Mouse (Mus musculus) forebrain, embryonic 10.5 days (tissue): Measurements from ENCODE around the gene Grip1. TPM values are rescaled to one million over a fixed set of nuclear protein-coding genes. Genes with fewer than 3 reads are reported as not detected.

Experiments
- DNase-seq: peaks from one replicate; pipeline ENCODE4 v3.0.0-alpha.2; 2017; ENCODE audit warnings: low spot score; ENCODE audit errors: extremely low spot score
- H3K27ac ChIP-seq: fragments of 300-500 bp; sonication (generic); 2 replicates; pipeline ENCODE4 v1.5.1; 2016; ENCODE audit warnings: mild to moderate bottlenecking
- H3K27me3 ChIP-seq: fragments of 300-500 bp; sonication (generic); 2 replicates; pipeline ENCODE4 v1.6.1; 2016; ENCODE audit warnings: mild to moderate bottlenecking; ENCODE audit not compliant: poor library complexity, severe bottlenecking
- H3K36me3 ChIP-seq: fragments of 300-500 bp; sonication (generic); replicated peaks from 2 replicates; pipeline ENCODE4 v1.6.1; 2016; ENCODE audit warnings: mild to moderate bottlenecking, moderate library complexity
- H3K4me1 ChIP-seq: fragments of 300-500 bp; sonication (generic); 2 replicates; pipeline ENCODE4 v1.6.1; 2016
- H3K4me3 ChIP-seq: fragments of 300-500 bp; sonication (generic); 2 replicates; pipeline ENCODE4 v1.5.1; 2016; ENCODE audit warnings: mild to moderate bottlenecking, moderate library complexity
- H3K9me3 ChIP-seq: fragments of 300-500 bp; sonication (generic); 2 replicates; pipeline ENCODE4 v1.6.1; 2016; ENCODE audit warnings: mild to moderate bottlenecking, moderate library complexity
- WGBS: fragments of 180-500 bp; shearing (Covaris S2); methylation state at CpG from one replicate; pipeline ENCODE4 v1.1.7; 2016; 5-methylcytosine and 5-hydroxymethylcytosine counted together
- polyA plus RNA-seq: library from polyadenylated mRNA; unstranded; fragments of >200 nt; fragmentation: Nextera tagmentation; extraction: Ambion mirVana; gene quantifications from 2 replicates; pipeline ENCODE4 v1.2.1, GENCODE M21; 2016

Grip1 gene
- polyA plus RNA-seq, 1 experiment from 2014 or later = 4.3 TPM

DNA sequence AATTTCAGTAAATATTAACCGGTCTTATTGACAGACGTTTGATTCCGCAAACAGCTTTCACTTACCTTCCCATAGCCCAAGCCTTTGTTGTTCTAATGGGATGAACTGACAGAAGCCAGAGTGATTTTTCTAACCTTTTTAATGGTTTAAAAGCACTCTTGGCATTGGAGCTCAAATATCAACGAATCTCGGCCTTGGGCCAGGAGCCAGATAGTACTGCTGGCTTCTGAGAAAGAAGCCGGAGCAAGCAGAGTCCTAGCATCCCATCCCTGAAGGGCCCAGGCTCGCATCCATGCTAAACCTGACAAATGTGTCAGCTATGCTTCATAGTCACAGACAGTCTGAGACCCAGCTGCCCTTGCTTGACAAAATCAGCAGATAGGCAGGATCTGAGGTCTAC, 302.6 kb downstream of the Grip1 start:
- H3K36me3 ChIP-seq = 0 out of 2 replicates have a peak, but pooled peaks cover 1% of the 10 kb centered on the region
- 98% methylated on average over 7 of the region's 7 CpGs for WGBS
- DNase-seq = no peak
- no peaks in the 10 kb centered on the region; the same call in 1 of the 2 replicates for H3K9me3 ChIP-seq
- H3K27ac ChIP-seq = no peak overlapping the region
- H3K27me3 ChIP-seq = no peaks in the 10 kb centered on the region
- no peak overlapping the region for H3K4me3 ChIP-seq
- H3K4me1 ChIP-seq = peaks cover 7% of the 10 kb centered on the region; the same call in 1 of the 2 replicates

DNA sequence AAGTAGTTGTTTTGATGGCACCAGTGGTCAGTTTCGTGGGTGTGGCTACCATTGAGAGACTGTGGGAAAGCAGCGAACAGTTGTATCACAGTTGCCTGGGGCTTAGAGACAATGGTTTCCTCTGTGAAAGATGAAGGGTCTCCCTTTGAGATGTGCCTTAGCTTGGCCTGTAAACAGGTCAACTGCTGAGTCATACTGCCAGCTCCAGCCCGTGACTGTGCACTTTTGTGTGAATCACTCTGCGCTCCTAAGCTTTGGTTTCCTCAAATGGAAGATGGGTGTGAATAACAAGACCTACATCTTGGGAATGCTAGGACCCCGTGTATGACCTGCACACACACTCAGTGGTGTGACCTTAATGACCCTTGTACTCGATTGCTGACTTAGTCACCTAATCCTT, 303.6 kb downstream of the Grip1 start:
- Histone ChIP-seq H3K27ac (no peak overlapping the region), H3K4me3 (no peak overlapping the region), H3K9me3 (peaks cover 6% of the 10 kb centered on the region; the same call in 1 of the 2 replicates), H3K4me1 (peaks cover 7% of the 10 kb centered on the region; the same call in 1 of the 2 replicates), H3K36me3 (0 out of 2 replicates have a peak, but pooled peaks cover 4% of the 10 kb centered on the region), H3K27me3 (no peaks in the 10 kb centered on the region)
- no peak for DNase-seq
- whole genome bisulfite sequencing = 74% methylated on average over 6 of the region's 6 CpGs

DNA sequence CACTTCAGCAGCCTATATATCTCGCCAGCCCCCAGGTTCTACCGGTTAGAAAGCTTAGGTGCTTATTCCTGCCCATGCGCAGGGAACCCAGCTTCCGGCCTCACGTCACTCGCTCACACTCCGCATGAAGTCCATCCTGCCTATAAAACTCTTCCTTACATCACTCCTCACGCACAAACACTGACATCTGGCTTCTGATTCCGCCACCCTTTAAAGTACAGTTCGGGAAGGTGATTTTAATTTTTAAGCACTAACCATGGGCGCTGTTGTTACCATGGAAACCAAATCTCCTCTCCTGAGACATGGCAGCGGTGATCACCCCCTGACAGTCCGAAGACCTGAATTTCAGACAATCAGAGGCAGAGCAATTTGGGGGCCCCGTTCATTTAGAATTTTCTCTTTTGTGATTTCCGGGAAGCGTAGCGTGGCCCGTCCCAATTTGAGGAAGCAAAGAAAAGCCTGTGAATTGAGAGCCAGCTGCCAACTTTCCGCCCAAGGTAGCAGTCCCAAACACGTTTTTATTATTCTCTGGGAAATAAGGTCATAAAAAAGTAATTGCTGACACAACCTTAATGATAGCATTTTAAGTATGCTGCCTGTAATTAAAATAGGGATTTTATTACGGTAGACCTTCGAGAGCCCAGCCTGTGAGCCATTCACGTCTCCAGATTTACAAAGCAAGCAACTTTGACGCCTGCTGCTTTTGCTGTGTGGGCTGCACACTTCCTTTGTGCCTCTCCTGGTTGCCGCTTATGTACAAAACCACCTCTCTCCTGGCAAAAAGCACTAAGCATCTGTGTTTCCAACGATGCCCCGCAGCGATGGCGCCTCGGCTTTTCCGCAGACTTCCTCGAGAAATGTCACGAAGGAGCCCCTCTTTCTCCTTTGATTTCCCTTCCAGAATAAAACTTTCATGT, 308.1 kb downstream of the Grip1 start:
- WGBS = 92% methylated on average over 33 of the region's 33 CpGs
- no peaks in the 10 kb centered on the region for H3K4me1 ChIP-seq
- DNase-seq = no peak
- H3K36me3 ChIP-seq = 0 out of 2 replicates have a peak, but pooled peaks cover 4% of the 10 kb centered on the region
- H3K27ac ChIP-seq = no peak overlapping the region
- H3K4me3 ChIP-seq = no peak overlapping the region
- peaks cover 6% of the 10 kb centered on the region; the same call in 1 of the 2 replicates for H3K9me3 ChIP-seq
- no peaks in the 10 kb centered on the region for H3K27me3 ChIP-seq

DNA sequence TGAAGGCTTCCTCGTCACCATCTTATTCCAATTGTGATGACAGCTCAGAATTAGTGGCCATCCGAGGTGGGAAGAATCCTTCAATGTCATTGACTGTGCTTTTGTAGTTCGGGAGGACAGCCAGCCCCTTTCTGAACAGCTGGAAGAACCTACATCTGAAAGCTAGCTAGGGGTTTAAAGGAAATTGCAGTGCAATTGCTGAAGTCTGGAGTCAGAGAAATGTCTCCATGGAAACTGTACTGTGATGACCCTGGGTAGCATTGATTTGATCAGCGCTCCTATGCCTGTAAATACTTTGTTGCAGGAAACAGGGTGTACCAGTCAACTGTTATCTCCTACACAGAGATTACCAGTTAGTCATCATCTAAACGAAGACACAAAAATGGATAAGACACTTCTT, 325.2 kb downstream of the Grip1 start:
- Histone ChIP-seq H3K27ac (no peak overlapping the region), H3K9me3 (peaks cover 3% of the 10 kb centered on the region; the same call in 1 of the 2 replicates), H3K36me3 (no peaks in the 10 kb centered on the region), H3K4me3 (no peak overlapping the region), H3K27me3 (no peaks in the 10 kb centered on the region), H3K4me1 (no peaks in the 10 kb centered on the region)
- 85% methylated on average over 5 of the region's 5 CpGs for WGBS
- no peak for DNase-seq

DNA sequence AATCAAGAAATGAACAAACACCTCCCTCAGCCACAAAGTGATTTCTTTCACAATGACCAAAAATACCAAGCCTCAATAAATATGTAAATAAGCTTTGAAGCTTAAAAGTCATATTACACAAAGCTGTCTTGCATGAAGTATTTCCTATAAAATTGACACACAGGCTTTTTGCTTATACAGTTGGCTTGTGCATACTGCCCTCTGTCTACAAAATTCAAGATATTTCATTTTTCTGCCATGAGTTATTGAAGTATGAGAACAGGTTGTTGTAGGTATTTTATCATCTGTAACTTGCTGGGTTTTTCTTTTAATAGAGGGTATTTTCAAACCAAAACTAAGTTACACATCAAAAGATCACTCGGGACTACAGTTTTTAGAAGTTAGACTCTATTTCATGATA, 326.0 kb downstream of the Grip1 start:
- no peaks in the 10 kb centered on the region for H3K36me3 ChIP-seq
- H3K27me3 ChIP-seq = no peaks in the 10 kb centered on the region
- 81% methylated on average over 1 of the region's 1 CpGs for WGBS

DNA sequence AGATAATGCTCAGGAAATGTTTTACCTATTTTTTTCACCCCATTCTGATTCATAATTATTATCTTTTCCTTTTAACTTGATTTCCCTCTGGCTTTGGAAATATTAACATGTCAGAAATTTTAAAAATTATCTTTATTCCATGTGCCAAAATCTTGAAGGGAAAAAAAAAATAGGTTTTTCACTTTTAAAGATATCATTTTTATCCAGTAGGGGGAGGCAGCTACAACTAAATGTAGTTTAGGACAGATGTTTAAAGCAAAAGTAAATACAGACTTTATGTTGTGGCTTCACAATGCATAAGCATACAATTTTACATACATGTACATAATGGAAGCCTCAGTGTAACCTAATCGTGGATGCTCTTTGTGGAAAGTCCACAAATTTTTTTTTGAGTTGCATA, 336.9 kb downstream of the Grip1 start:
- H3K27me3 ChIP-seq = no peaks in the 10 kb centered on the region
- H3K4me3 ChIP-seq = no peak overlapping the region
- H3K36me3 ChIP-seq = no peaks in the 10 kb centered on the region
- WGBS = 76% methylated on average over 1 of the region's 1 CpGs
- H3K9me3 ChIP-seq = no peaks in the 10 kb centered on the region
- no peak overlapping the region for H3K27ac ChIP-seq
- peaks cover 4% of the 10 kb centered on the region; the same call in 1 of the 2 replicates for H3K4me1 ChIP-seq
- DNase-seq = no peak

More for the DNA sequence above, 326.0 kb downstream of the Grip1 start:
- Histone ChIP-seq H3K4me3 (no peak overlapping the region), H3K4me1 (no peaks in the 10 kb centered on the region), H3K9me3 (peaks cover 3% of the 10 kb centered on the region; the same call in 1 of the 2 replicates), H3K27ac (no peak overlapping the region)
- DNase-seq = no peak

DNA sequence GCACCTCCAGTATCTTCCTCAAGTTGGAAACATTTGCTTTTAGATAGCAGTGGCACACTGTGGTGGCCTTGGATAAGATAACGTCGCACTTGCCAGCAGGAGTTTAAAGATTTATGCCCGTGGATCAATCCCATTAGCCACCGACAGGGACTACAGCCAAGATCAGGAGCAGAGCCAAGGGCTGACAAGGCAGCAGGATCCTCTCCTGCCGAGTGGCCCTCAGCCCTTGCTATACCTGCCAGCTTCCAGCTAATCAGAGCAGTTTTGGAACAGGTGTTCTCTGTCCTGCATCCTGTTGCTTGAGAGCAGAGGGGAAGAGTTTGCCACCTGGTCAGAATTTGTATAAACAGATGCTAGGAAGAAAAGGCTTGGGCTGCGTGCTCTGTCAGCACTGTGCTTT, 348.8 kb downstream of the Grip1 start:
- Histone ChIP-seq H3K27me3 (no peaks in the 10 kb centered on the region), H3K4me3 (no peak overlapping the region)
- DNase-seq = no peak

DNA sequence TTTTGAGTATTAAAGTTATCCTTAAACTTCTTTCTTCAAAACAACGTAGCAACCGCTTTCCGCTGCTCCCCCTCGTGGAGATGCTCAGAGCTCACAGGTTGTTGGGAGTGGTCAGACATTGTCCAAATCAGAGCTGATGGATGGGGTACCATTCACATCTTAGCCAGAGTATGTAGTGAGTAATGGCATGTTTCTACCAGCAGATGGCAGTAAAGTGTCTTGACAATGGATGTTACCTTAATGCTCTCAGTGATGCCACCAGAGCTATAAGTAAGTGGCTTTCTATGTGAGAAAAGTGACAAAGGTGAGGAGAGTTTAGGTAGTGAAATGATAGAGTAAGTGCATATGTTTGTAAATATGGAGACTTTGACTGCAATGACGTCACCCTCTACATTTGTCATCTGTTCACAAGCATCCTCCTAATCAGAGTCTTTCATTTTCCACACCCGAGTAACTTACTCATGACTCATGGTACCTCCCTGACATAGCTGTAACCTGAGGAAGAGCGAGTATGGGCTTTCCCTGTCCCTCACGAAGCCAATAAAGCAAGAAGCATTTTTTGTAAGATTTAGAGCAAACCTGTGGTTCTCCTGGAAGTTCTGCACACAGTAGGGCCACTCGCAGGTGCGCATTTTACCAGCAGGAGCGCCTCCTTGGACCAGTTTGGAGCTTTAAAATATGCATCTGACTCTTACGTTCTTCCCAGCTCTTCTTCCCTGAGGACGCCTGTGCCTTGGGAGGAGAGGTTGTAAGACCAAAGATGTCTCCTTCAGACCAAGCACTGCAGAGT, 350.2 kb downstream of the Grip1 start:
- H3K36me3 ChIP-seq = no peaks in the 10 kb centered on the region
- H3K27me3 ChIP-seq = no peaks in the 10 kb centered on the region
- H3K4me1 ChIP-seq = peaks cover 11% of the 10 kb centered on the region
- DNase-seq = peak; percentile 25
- no peak overlapping the region for H3K27ac ChIP-seq
- H3K9me3 ChIP-seq = no peaks in the 10 kb centered on the region
- H3K4me3 ChIP-seq = no peak overlapping the region
- WGBS = 59% methylated on average over 13 of the region's 13 CpGs

More for the DNA sequence above, 348.8 kb downstream of the Grip1 start:
- no peaks in the 10 kb centered on the region for H3K9me3 ChIP-seq
- H3K4me1 ChIP-seq = peaks cover 11% of the 10 kb centered on the region
- 71% methylated on average over 6 of the region's 6 CpGs for WGBS
- H3K36me3 ChIP-seq = no peaks in the 10 kb centered on the region
- no peak overlapping the region for H3K27ac ChIP-seq

DNA sequence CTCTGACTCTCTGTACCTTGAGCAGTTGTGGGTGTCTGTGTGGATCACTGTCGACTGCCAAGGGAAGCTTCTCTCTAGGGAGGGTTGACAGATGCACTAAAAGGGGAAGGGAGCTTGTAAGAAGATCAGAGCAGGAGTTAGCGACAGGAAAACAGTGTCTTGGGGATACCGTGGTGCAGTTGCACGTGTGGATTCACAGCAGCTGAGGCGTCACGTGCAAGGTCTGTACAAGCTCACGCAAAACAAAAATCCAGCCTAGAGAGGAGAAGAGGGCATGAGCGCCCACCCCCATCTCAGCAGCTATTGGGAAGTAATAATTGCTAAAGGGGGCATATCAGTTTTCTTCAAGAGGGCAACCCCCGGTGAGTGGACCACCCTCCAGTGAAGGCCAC, 350.8 kb downstream of the Grip1 start:
- Histone ChIP-seq H3K4me1 (peaks cover 11% of the 10 kb centered on the region), H3K27ac (no peak overlapping the region), H3K4me3 (no peak overlapping the region), H3K9me3 (no peaks in the 10 kb centered on the region), H3K36me3 (no peaks in the 10 kb centered on the region), H3K27me3 (no peaks in the 10 kb centered on the region)
- 90% methylated on average over 9 of the region's 9 CpGs for WGBS
- DNase-seq = no peak

DNA sequence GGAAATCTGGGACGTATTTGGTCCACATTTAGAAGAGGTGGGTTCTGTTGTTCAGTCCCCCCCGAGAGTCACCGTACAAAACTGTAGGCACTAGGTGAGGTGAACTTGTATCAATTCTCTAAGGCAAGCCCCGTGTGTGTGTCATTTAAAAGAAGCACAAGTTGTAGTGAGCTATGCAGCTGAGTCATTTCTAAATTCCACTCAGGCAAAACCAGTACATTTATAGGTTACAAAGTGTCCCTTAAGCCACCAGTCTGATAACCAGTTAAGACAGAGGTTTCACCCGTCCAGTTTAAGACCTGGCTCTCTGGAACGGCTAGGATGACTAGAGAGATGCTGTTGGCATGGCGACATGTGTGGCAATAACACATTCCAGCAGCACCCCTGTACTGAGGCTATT, 351.5 kb downstream of the Grip1 start:
- no peaks in the 10 kb centered on the region for H3K36me3 ChIP-seq
- peaks cover 11% of the 10 kb centered on the region for H3K4me1 ChIP-seq
- WGBS = 90% methylated on average over 7 of the region's 7 CpGs
- H3K4me3 ChIP-seq = no peak overlapping the region
- DNase-seq = no peak
- H3K9me3 ChIP-seq = no peaks in the 10 kb centered on the region; the same call in 1 of the 2 replicates
- no peaks in the 10 kb centered on the region for H3K27me3 ChIP-seq
- no peak overlapping the region for H3K27ac ChIP-seq

DNA sequence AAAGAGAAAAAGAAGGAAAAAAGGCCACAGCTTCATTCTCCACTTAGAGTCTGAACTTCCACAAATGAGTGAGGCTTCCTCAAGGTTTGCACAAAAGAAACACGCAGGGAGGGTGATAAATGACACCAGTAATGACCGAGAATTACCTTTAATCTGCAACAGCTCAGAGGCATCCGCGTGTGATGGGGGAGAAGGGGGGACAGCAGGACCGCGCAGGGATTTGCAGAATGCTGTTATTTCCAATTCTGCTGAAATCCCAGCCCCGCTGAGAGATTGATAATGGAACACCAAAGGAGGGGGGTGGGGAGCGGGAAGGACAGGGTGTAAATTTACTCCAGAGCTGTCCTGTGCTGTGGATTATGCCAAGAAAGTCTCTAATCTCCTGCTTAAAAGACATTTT, 352.5 kb downstream of the Grip1 start:
- Histone ChIP-seq H3K27me3 (no peaks in the 10 kb centered on the region), H3K4me1 (peaks cover 11% of the 10 kb centered on the region), H3K9me3 (no peaks in the 10 kb centered on the region; the same call in 1 of the 2 replicates), H3K27ac (no peak overlapping the region), H3K4me3 (no peak overlapping the region), H3K36me3 (no peaks in the 10 kb centered on the region)
- no peak for DNase-seq
- 46% methylated on average over 8 of the region's 8 CpGs for WGBS

DNA sequence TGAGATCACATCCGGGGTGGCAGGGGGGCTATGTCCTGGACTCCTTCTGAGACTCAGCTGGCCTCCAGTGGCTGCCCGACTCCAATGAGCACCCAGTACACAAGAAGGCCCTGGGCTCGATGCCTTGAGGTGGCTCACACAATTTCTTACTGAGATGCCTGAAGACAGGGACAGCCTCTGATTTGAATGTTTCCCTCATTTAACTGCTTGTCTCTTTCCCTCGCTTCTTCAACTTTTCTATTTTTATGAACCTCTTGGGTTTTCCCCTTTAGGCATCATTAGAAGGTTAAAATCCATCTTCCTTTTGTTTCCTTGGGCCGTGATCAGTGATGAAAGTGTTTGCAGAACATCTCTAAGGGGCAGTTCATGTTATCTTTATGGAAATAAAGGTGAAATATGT, 354.8 kb downstream of the Grip1 start:
- Histone ChIP-seq H3K27ac (no peak overlapping the region), H3K4me1 (peaks cover 11% of the 10 kb centered on the region), H3K4me3 (no peak overlapping the region), H3K9me3 (no peaks in the 10 kb centered on the region; the same call in 1 of the 2 replicates), H3K36me3 (no peaks in the 10 kb centered on the region), H3K27me3 (no peaks in the 10 kb centered on the region)
- 90% methylated on average over 5 of the region's 5 CpGs for WGBS
- DNase-seq = no peak
